Mouse (Mus musculus) T-cell, adult 2 months (primary cell): ENCODE measurements at regions not wholly inside any gene's neighbourhood (a gene's known extent, or its start where the extent isn't known, plus 50 kb on each side); places are given as distances from the start of the nearest gene placed in this dataset.

Experiments used
- DNase-seq: peaks from one replicate; pipeline ENCODE4 v3.0.0; 2022; ENCODE audit warnings: low spot score

DNA sequence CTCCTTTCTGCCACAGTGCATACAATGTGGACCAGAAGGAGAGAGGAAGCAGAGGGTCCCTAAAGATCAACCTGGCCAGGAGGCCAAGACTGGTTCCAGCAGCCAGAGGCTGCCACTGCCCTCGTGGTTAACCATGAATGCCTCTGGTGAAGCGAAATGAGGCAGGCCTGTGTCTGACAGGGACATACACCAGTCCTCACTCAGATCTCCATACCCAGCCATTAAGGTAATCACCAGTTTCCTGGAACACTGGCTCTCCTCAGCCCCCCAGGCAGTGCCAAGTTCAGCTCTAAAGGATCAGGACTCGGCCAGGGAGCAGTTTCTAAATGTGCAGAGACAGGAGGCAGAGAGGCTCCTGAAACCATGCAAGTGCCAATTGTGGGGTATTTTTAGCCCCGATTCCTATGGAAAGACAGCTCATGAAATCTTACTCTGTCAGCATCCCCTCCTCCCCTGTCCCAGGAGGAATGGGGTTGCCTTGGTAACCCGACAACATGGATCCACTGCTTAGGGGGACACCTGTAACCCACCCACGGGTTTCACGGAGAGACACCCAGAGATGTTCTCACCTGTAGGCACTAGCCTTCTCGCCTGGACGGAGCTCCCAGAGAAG is 103.6 kb downstream of the Ier5 start:
- DNase-seq, result no peak

DNA sequence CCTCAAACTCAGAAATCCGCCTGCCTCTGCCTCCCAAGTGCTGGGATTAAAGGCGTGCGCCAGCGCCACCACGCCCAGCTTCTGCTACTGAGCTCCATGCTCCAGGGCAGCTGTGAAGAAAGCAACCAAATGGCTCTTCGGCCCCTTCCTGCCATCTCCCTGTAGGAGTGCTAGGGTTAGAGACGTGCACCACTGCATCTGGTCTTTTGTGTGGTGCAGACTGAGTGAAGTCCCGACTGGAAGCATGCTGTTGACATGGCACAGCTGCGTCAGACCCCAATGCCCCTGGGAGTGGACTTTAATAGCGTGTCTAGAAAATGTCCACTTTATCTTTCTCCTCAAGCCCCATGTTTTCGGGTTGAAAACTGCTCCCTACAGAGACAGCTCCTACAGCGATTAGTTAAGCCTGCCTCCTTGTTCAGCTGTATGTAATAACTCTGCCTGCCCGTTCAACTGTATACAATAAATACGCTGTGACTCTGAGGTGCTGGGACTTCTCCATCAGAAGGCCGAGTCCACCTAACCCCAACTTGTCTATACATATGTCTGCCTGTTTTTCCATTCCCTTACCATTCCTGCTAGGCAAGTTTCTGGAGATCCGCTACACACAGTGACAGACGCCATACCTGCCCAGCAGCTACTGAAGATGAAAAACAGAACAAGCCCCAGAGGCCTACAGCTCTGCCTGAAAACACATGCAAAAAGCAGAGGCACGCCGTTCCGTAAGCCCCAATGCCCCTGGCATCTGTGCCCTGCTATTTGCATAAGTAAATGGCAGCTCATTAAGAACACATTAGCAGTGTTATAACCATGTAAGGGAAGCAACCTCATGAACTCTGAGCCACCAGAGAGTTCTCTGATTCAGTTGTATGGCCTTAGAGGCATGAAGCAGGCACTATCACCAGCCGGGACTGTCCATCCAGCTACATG is 105.2 kb downstream of the Ier5 start:
- no peak for DNase-seq

DNA sequence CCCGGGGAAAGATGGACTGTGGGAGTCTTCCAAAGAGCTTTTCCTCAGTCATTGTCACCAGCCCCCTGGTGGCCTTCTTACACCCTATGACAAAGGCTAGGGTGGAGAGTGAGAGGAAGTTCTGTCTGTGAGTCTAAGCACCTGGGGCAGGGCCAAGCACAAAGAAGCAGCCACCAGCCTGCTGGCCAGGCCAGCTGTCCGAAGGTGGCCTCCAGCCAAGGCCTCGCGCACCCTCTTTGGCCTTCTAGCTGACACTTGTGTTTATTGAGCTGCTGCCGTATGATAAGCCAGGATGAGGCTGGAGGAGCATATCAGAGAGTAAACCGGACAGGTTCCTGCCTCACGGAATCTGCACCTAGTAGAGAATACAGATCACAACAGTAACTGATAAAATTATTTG is 99.0 kb upstream of the Cacna1e start:
- DNase-seq, result no peak

DNA sequence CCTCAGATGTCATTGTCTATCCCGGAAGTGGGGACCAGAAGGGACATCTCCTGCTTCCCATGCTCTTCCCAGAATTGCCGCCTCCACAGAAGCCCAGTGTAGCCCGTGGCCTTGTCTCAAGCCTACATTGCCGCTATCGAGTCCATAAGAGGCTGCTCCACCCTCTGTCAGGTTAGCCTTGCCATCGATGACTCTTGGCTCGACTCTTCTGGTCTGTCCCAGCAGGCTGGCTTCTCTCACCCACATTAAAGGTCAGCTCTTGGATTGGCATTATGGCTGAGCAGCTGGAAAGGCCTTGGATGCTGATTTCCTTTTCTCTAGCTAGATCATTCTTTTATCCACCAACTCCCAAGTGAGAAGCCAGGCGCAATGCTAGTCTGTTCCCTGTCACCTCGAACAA is 98.5 kb upstream of the Cacna1e start:
- no peak for DNase-seq

DNA sequence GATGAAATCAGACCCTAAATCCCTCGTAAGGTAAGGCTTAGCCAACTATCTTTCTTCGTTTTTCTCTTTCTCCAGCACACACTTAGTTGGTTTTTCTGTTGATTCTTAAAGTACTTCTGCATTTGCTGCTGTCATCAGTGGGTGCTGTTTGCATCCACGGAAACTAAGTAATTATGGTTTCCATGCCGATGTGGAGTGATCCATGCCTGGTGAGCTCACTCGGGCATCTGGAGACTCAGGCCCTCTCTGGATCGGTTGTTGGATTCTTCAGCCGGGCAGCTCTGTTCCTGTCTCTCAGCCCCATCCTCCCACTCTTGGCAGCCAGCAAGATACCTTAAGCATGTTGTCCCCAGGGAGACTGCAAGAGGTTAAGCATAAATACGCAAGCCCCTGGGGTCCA is 97.4 kb upstream of the Cacna1e start:
- DNase-seq, result no peak

DNA sequence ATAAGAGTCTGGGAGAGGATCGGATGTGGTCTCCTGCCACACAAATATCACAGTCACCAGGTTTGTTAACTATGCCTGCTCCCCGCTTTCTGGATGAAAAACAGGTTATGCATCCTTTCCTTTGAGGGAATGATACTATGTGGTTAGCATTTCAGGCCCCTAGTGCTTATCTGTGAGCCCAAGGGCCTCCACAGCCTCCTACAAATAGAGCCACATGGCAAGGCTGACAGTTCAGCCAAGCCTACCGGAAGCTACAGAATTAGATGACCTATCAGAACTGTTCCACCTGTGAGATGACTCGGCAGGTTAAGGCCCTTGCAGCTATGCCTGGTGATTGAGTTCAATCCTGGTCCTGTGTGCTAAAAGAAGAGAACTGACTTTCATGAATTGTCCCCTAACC is 91.4 kb upstream of the Cacna1e start:
- no peak for DNase-seq

DNA sequence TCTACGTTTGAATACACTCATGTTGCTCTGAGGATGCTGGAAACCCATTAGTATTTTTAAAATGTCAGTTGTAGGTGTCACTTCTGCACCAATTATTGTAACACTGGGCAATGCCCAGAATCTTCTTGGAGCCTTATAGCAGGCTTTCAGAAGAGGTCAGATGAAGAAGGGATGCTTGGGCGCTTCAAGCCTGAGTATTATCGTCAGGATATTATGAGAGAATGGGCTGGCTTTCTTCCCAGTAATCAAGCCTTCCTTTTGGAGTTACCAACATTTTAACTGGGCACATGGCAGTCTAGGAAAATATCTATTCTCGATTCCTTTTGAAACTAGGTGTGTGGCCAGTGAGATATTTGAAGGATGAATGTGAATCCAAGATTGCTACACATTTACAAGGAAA is 77.0 kb upstream of the Cacna1e start:
- DNase-seq, result no peak

DNA sequence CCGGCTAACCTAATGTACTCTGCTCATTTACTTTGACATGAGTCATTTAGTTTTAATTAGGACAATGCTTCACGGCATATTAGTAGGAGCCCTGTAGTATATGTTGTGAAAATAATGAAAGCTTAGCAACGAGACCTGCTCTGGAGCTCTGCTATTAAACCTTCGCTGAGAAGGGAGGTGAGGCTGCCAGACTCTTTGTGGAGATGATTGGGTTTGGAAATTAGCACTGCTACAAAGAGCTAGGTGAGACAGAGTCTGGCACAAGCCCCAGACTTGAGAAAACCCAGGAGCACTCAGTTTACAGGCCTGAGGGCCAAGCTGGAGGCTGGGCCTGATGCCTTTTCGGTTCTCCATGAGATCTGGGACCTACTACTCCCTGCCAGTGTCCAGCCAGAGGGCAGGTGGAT is 72.3 kb upstream of the Cacna1e start:
- no peak for DNase-seq

DNA sequence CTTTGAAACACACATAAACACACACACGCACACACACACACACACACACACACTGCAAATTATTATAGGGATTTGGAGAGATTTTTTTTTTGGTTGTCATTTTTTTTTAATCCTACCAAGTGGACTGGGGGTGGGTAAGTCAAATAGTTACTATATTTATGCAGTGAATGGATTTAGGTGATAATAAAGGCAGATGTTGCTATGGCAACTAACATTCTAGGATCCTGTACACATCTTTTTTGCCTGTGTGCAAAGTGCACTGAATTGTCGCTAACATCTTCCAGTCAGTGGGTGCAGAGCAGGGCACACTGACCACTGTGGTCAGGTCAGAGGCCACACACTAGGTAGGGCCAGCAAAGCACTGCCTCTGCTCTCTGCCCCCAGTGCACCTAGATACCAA is 68.4 kb upstream of the Cacna1e start:
- no peak for DNase-seq
